Mouse (Mus musculus) cerebellum, postnatal 4 days (tissue): ENCODE data around the gene Zfp934.
A peak's percentile ranks its signal among the peaks of the same experiment; 100 is the strongest.
"Not testable (repeated sequence)": the region's sequence is repeated elsewhere in the genome, so short reads cannot be mapped to it uniquely, and the experiment has no call there.

Experiments used
- DNase-seq, 2 experiments: peaks; one replicate each; pipeline ENCODE4 v3.0.0; 2022; ENCODE audit warnings: low spot score in 2 of 2, mixed read lengths in 1 of 2

The Zfp934 gene

DNA sequence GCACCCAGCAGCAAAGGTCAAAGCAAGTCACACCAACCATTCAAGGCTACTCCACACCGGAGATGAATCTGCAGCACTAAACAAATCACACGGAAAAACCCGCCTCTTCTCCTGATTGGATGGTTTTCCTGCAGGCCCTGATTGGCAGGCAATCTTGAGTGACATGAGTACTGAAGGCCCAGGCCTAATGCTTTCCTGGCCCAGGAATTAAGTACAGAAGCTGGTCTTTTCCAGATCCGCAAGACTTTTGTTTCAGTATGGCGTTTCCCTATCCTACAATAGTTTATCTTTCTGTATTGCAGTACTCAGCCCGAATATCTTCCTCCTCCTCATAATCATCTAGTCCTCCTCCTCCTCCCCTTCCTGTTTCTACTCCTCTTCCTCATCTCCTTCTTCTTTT, at the start of gene Zfp934:
Gene Zfp934, minus strand, starts transcription at position 101 of the 400 bp plus-strand sequence.
- DNase-seq, result not testable (repeated sequence)

- not testable (repeated sequence) for DNase-seq
Observed at GRCm38 (mm10) chr13:62617449-62617848, 46.5 kb upstream of the Zfp934 start.

DNA sequence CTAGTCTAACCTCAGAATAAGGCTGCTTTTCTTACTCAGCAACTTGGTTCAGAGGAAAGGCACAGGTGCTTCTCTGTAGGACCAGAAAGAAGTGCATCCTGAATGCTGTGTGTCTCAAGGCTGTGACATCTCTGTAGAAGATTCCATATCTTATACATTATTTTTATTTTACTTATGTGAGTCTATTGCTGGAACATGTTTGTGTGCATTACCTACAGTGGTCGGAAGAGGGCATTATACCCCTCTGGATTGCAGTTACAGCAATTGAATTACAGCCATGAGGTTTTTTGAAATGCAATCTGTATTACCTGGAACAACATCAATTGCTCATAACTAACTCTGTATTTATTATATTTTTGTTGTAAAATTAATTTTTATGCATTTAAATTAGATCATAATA, 9.3 kb downstream of the Zfp934 start:
- DNase-seq, result peak in 1 of 2 experiments; percentile 8

DNA sequence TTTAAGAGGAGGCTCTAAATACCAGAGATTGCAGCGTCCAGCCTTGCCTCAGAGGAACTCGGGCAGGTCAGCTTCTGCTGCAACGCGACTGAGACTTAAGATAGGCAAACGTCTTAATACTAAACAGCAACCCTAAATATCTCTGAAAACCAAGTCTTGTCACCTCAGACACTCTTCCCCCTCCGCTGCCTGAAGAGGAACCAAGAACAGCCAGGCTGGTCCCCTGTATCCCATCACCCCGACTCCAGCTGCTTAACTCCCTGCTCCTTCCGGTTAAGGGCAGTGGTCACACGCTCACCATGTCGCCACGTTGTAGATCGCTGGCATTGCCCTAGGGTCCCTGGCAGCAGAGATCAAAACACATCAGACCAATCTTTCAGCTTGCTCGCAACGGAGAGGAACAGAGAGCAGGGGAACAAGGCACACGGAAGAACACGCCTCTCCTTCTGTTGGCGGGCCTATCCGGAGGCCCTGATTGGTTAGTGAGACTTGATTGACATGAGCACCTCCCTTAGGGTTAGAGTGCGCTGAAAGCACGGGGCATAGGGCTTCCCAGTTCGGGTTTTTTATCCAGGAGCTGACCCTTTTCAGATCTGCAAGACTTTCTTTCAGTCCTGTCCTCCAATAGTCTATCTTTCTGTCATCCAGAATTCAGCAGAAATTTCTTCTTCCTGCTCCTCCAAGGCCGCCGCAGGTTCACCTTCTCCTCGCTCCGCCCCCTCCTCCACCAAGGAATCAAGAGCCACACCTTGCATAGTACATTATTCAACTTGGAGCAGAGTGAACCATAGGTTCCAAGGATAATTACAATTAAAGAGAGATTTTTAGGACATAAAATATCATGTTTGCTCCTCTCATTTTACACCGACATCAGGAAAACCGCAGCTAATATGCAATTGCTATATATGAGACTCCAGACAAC, 12.5 kb downstream of the Zfp934 start, which contains the start of gene Zfp935:
Gene Zfp935, minus strand, starts transcription at position 323 of the 922 bp plus-strand sequence.
- DNase-seq, result peak; percentile 33 to 55

DNA sequence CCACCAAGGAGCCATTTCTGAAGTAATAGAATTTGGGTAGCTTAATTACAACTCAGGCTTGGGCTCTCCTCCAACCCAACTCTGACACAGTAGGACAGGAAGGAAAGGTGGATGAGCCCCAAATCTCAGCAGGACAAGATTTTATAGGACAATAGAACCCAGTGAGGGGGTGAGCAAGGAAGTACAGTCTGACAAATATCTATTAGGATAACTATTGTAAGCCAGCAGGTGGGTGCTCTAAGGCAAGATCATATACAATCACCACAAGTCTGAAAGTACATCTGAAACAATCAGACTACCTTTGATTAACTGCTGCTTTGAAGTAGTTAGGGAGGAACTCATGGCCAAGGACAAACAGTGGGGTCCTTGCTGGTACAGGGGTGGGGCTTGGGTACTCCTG, 40.9 kb downstream of the Zfp934 start:
- not testable (repeated sequence) for DNase-seq

DNA sequence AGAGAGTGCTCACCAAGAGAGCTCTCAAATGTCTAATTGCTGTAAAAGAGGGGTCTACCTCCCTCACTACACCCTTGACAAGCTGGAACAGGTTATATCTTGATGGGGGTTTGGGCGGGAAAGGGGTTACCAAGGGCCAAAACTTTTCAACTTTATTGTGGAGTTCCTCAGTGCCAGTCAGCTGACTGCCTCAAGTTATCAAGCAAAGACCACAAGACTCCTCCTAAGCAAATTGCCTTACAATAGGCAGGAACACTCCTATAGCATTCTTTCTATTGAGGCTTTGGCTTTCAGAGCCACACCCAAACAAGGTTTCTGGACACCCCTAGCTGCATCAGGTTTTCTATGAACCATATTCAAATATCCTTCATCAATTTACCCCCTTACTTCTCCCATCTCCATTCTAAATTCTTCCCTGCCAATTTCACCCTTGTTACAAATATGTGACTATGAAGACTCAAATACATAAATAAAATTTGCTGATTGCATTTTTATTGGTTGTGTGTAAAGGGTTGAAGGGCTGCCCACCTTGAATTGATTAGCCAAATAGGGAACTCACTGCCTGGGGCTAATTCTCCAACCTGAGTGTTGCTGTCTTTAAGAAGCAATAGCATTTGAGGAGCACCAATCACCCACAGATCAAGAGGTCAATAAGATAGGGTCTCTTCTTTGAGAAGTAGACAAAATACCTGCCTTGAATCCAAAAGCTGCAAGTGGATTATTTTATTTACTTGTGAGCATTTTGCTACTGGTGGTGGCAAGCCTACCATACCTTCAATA, 60.2 kb downstream of the Zfp934 start:
- DNase-seq, result not testable (repeated sequence)

DNA sequence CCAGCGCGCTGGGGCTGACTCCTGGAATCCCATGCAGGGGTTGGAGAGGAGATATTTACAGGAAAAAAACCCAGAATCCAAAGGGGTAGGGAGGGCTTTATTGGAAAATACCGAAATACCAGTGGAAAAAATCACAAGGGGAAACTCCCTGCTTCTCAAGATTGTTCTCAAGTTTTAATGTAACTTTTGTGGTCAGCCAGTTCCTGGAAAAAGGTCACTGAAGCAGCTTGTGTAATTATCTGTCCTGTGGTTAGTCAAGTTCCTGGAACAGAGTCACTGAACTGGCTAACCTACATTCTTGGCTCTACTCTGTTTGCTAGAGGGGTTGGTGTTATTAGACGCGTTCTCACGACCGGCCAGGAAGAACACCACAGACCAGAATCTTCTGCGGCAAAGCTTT, 98.3 kb downstream of the Zfp934 start:
- DNase-seq, result not testable (repeated sequence)

GRCm38 (mm10) chr13:62469947-62470346, 101.1 kb downstream of the Zfp934 start:
- DNase-seq, result peak in 1 of 2 experiments; percentile 16

GRCm38 (mm10) chr13:62466424-62467334, 104.3 kb downstream of the Zfp934 start, which contains the start of gene Gm49359:
Gene Gm49359 (minus strand): TSS chr13:62466832.
- peak; percentile 39 to 79 for DNase-seq
